Mouse (Mus musculus) neutrophil, adult 83 days (primary cell): ENCODE measurements around the gene Olfr693. TPM values are rescaled to one million over a fixed set of nuclear protein-coding genes. Genes with fewer than 3 reads are reported as not detected.

Experiments
- total RNA-seq, 2 experiments: library from RNA; stranded (reverse); gene quantifications; one replicate each; pipeline ENCODE4 v1.2.4; 2023

The Olfr693 gene
- not detected for total RNA-seq

DNA sequence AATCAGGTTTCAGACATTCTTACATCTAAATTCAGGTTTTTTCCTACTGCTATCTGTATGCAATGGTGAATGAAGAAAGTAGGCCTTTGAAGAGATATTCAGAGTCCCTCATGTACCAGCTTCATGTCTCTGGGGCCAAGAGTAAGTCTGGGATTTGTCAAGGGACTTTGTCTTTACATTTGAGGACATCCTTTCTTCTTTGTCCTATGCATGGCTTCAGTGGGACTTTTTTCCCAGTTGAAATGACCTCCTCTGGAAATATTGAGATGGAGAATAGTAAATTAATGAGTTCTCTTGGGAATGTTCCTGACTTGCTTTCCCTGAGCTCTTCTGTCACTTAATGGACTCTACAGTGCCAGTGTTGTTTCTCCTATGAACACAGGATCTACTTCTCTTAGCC is at the start of gene Olfr693:
Gene Olfr693 (minus strand): TSS at position 101 of the 400 bp plus-strand sequence.

DNA sequence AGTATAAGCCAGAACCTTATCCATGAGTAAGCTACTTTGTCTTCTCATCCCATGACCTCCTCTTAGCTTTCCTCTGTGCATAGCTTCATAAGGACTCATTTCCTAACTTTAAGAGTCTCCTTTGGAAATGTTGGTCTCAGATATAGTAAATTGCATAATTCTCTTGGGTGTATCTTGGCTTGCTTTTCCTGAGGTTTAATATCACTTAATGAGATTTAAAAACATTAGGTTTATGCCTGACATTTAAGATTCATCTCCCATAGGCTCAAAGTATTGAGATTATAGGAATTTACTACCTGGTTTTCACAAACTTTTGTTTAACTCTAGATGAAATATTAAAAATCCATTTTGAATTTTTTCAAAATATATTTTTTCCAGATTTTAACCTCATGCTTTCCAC is 35.9 kb upstream of the Olfr693 start, which contains the start of gene Olfr695:
Gene Olfr695 (minus strand): TSS at position 101 of the 400 bp plus-strand sequence.

DNA sequence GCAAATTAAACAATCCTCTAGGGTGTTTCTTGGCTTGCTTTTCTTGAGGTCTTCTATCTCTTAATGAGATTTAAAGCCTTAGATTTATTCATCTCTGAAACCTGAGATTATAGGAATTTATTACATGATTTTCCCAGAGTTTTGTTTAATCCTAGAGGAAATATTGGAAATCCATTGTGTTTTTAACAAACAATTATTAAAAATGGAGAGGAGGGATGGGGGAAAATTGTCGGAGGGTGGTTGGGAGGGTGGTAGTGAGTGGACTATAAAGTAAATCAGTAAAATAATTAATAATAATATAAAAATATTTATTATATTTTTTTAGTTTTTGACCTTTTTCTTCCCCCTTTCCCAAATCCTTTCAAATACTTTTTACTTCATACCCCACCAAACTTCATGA is 11.3 kb upstream of the Olfr693 start, which contains the start of gene Olfr694:
Gene Olfr694 (minus strand): TSS at position 101 of the 400 bp plus-strand sequence.

Other genes with a start within 250 kb of the Olfr693 start
- gene Olfr694, start 11.2 kb upstream of the Olfr693 start, total RNA-seq: not detected
- gene Olfr695, start 35.8 kb upstream of the Olfr693 start, total RNA-seq: not detected
- not detected for gene Olfr697, start 61.9 kb upstream of the Olfr693 start, total RNA-seq
- gene Olfr698, start 74.8 kb upstream of the Olfr693 start, total RNA-seq: not detected
- not detected for gene Olfr699, start 112.6 kb upstream of the Olfr693 start, total RNA-seq
- not detected for gene Olfr700, start 128.2 kb upstream of the Olfr693 start, total RNA-seq
- not detected for gene Olfr701, start 133.5 kb upstream of the Olfr693 start, total RNA-seq
- gene Olfr702, start 153.3 kb upstream of the Olfr693 start, total RNA-seq: not detected
- gene Olfr703, start 162.8 kb upstream of the Olfr693 start, total RNA-seq: not detected
- not detected for gene Olfr704, start 182.6 kb upstream of the Olfr693 start, total RNA-seq
- gene Olfr705, start 196.3 kb upstream of the Olfr693 start, total RNA-seq: not detected
- not detected for gene Olfr706, start 207.6 kb upstream of the Olfr693 start, total RNA-seq
- not detected for gene Olfr707, start 220.7 kb upstream of the Olfr693 start, total RNA-seq
- gene Olfr1532-ps1, start 227.4 kb upstream of the Olfr693 start, total RNA-seq: not detected